Mouse (Mus musculus): ENCODE results near the gene Olfr1079.
"Not testable (repeated sequence)": the region's sequence is repeated elsewhere in the genome, so short reads cannot be mapped to it uniquely, and the experiment has no call there.

Gene Olfr1079

GRCm38 (mm10) chr2:86542380-86542779, at the start of gene Olfr1079:
Gene Olfr1079, minus strand, starts transcription at chr2:86542480.
- in situ Hi-C loops (cut with MboI; ENCODE audit: low pct_unique_long_range_greater_than_20kb in 1 of 2, low sequenced_read_pairs in 2 of 2, unreplicated experiment in 1 of 2) = no loop called here

DNA sequence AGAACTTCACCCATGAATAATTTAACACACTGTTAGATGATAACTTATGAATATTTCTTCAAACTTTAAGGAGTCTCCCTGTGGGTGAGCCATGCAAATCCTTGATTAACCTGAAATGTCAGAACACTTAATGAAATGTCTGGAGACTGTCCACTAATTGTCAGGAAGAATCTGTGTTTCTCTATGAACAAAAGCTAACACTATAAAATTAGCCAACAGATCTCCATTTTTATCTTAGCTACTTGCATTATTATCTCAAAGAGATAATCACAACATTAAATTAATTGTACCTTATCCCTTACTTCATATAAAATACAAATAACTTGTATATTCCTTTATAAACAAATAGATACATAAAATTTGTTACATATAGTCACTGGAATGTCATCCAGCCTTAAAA, 15.9 kb upstream of the Olfr1079 start, which contains the start of gene Olfr1080:
TSS of gene Olfr1080 (minus strand) at position 101 of the 400 bp plus-strand sequence.
- in situ Hi-C loops (cut with MboI; ENCODE audit: low pct_unique_long_range_greater_than_20kb in 1 of 2, low sequenced_read_pairs in 2 of 2, unreplicated experiment in 1 of 2) = not testable (repeated sequence)

GRCm38 (mm10) chr2:86530991-86531390, 11.3 kb downstream of the Olfr1079 start:
- in situ Hi-C loops (cut with MboI; ENCODE audit: low pct_unique_long_range_greater_than_20kb in 1 of 2, low sequenced_read_pairs in 2 of 2, unreplicated experiment in 1 of 2) = no loop called here

DNA sequence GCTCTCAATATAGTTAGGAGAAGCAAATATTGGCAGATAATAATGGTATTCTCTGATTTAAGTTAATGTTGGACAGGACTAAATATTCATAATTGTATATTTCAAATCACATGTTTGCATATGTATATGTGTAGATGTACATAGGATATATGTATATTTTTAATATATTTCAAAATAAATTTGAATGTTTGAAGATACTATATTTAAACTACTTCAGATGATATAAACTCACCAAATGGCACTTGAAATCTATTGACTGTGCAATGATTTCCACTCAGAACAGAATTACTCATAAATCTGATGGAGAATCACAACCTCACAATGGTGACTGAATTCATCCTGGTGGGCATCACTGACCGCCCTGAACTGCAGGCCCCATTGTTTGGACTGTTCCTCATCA, 34.1 kb downstream of the Olfr1079 start, which contains the start of gene Olfr1076:
TSS of gene Olfr1076 (plus strand) at position 301 of the 400 bp plus-strand sequence.
- in situ Hi-C loops (cut with MboI; ENCODE audit: low pct_unique_long_range_greater_than_20kb in 1 of 2, low sequenced_read_pairs in 2 of 2, unreplicated experiment in 1 of 2) = no loop called here

DNA sequence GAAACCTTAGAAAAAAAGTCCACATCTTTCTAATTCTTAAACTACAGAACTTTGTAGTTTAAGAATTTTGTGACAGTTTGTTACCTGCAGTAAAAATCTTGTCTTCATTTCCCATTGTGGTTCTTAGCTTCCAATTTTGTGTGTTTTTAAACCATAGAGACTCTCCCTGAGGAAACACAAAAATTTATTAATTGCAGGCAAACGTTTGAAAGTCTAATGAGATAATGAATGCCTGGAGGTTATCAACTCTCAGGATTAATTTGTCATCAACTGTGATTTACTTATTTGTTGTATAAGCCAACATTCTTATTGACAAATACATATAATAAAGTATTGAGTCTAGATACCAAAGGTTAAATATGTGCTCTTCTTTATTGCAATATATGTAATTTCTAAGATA, 55.0 kb downstream of the Olfr1079 start, which contains the start of gene Olfr228:
TSS of gene Olfr228 (minus strand) at position 101 of the 400 bp plus-strand sequence.
- in situ Hi-C loops (cut with MboI; ENCODE audit: low pct_unique_long_range_greater_than_20kb in 1 of 2, low sequenced_read_pairs in 2 of 2, unreplicated experiment in 1 of 2) = loop anchor here in 1 of 2 experiments (25.0 kb wide), 1 partner anchor 725 kb away; the partner anchor contains the start of genes Olfr1012, Olfr1013 and Olfr1014
